Mouse (Mus musculus): ENCODE data around the gene Rnase4. TPM values are rescaled to one million over a fixed set of nuclear protein-coding genes. Genes with fewer than 3 reads are reported as not detected.

Gene Rnase4
- polyA plus RNA-seq, 1 experiment from 2014 or later, result 17.5 TPM

- Histone ChIP-seq H3K4me3 (no peak overlapping the region), H3K36me3 (no peaks in the 10 kb centered on the region), H3K4me1 (replicated peaks) (peaks cover 16% of the 10 kb centered on the region), H3K9me3 (no peaks in the 10 kb centered on the region), H3K27me3 (ENCODE audit: insufficient read depth, poor library complexity, severe bottlenecking) (no peaks in the 10 kb centered on the region), H3K27ac (no peak overlapping the region)
- 86% methylated on average over 4 of the region's 4 CpGs for WGBS
- no peak for DNase-seq (ENCODE audit: low spot score)
Measured at GRCm38 (mm10) chr14:51143287-51143686, 52.4 kb downstream of the Rnase4 start.

DNA sequence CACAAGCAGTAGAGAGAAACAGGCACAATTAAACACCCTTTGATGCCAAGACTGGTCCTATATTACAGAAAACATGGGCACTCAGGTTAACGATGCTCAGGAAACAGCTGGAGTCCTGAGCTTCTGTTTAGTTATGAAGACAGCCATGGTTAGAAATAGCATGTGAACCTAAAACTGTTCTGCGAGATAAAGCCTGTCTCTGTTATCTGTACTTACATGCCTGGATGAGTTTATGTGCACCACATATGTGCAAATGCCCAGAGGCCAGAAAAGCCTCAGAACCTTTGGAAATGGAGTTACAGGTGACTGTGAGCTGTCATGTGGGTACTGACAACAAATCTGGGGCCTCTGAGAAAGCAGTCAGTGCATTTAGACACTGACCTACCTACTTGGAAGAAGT is 53.1 kb downstream of the Rnase4 start:
- 86% methylated on average over 2 of the region's 2 CpGs for WGBS
- H3K27ac ChIP-seq, result no peak overlapping the region
- no peaks in the 10 kb centered on the region for H3K36me3 ChIP-seq

DNA sequence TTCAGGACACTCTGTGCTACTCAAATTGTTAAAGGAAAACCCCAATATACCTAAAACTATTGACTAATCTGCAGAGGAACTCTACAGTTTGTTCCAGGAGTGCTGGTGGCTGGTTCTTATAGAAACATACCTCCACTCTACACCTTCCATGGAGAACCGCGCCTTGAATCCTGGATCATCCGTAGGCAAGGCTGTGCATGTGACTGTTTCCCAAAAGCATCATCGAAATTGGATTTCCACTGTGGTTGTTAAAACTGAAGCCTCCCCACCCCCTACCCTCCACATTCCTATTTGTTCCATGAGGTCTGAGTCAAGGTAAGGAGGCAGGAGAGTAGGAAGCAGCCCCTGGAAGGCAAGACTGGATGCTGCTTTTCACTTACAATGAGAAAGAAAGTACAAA is 53.6 kb downstream of the Rnase4 start:
- H3K4me3 ChIP-seq, result no peak overlapping the region
- no peak for DNase-seq (ENCODE audit: low spot score)
- WGBS, result 92% methylated on average over 4 of the region's 4 CpGs
- H3K9me3 ChIP-seq, result no peaks in the 10 kb centered on the region
- H3K27ac ChIP-seq, result no peak overlapping the region
- peaks cover 16% of the 10 kb centered on the region for H3K4me1 ChIP-seq (replicated peaks)
- no peaks in the 10 kb centered on the region for H3K36me3 ChIP-seq
- H3K27me3 ChIP-seq (ENCODE audit: insufficient read depth, poor library complexity, severe bottlenecking), result no peaks in the 10 kb centered on the region

More for the DNA sequence above, 53.1 kb downstream of the Rnase4 start:
- peaks cover 16% of the 10 kb centered on the region for H3K4me1 ChIP-seq (replicated peaks)
- H3K27me3 ChIP-seq (ENCODE audit: insufficient read depth, poor library complexity, severe bottlenecking), result no peaks in the 10 kb centered on the region
- H3K4me3 ChIP-seq, result no peak overlapping the region
- no peaks in the 10 kb centered on the region for H3K9me3 ChIP-seq
- no peak for DNase-seq (ENCODE audit: low spot score)

- Histone ChIP-seq H3K4me3 (no peak overlapping the region), H3K9me3 (no peaks in the 10 kb centered on the region), H3K27ac (no peak overlapping the region), H3K27me3 (ENCODE audit: insufficient read depth, poor library complexity, severe bottlenecking) (no peaks in the 10 kb centered on the region), H3K4me1 (replicated peaks) (peaks cover 16% of the 10 kb centered on the region), H3K36me3 (no peaks in the 10 kb centered on the region)
- WGBS, result 85% methylated on average over 6 of the region's 6 CpGs
- DNase-seq (ENCODE audit: low spot score), result no peak
Measured at GRCm38 (mm10) chr14:51145521-51145920, 54.6 kb downstream of the Rnase4 start.

GRCm38 (mm10) chr14:51146685-51147084 is 55.8 kb downstream of the Rnase4 start, which contains the start of gene Rnase1:
Rnase1 (minus strand) TSS chr14:51146785.
- Histone ChIP-seq H3K4me3 (no peak within 1 kb of the TSS), H3K4me1 (replicated peaks) (peaks cover 16% of the 10 kb centered on the region), H3K36me3 (no peaks in the 10 kb centered on the region), H3K9me3 (no peaks in the 10 kb centered on the region), H3K27me3 (ENCODE audit: insufficient read depth, poor library complexity, severe bottlenecking) (no peaks in the 10 kb centered on the region), H3K27ac (peak within 1 kb of the TSS; percentile 50; the same call in 1 of the 2 replicates)
- DNase-seq (ENCODE audit: low spot score), result no peak
- WGBS, result 55% methylated on average over 2 of the region's 2 CpGs

DNA sequence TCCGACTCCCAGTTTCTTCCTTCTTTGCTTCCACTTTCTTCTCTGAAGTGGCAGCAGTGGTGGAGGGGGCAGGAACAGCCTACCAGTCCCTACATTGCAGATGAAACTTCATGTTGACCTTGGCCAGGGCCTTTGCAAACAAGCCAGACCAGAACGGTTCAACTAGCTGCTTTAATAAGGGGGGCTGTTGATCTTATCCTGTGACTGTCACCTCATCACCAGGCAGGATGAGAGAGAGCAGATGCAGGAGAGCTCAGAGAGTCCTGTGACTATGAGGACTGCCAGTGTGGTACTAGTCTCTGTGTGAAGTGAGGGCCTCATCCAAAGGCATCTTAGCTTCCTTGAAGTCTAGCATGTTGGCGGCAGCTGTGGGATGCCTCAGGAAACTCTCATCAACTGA is 57.1 kb downstream of the Rnase4 start:
- Histone ChIP-seq H3K4me1 (replicated peaks) (peaks cover 16% of the 10 kb centered on the region), H3K4me3 (no peak overlapping the region), H3K9me3 (no peaks in the 10 kb centered on the region), H3K27me3 (ENCODE audit: insufficient read depth, poor library complexity, severe bottlenecking) (no peaks in the 10 kb centered on the region), H3K27ac (0 out of 2 replicates have a peak overlapping the region, but pooled peaks have one; percentile 1), H3K36me3 (no peaks in the 10 kb centered on the region)
- no peak for DNase-seq (ENCODE audit: low spot score)
- 60% methylated on average over 3 of the region's 3 CpGs for WGBS

DNA sequence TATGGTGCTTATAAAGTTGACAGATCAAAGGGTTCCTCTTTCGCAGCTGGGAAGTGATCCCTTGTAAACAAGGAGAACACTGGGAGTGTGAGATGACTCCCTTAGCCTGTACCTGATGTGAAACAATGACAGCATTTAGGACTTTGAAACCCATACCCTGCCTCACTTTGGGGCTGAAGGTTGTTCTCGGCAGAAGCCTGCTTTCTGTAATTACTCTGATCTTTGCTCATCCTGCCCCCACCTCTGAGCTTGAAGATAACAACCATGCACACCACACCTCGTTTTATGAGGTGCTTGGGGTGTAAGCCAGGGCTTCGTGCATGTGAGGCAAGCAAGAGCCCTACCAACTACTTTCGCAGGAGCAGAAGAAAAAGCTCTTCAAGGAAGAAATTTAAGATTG is 58.3 kb downstream of the Rnase4 start:
- H3K4me3 ChIP-seq, result no peak overlapping the region
- peaks cover 16% of the 10 kb centered on the region for H3K4me1 ChIP-seq (replicated peaks)
- no peaks in the 10 kb centered on the region for H3K36me3 ChIP-seq
- WGBS, result 73% methylated on average over 5 of the region's 5 CpGs
- DNase-seq (ENCODE audit: low spot score), result no peak
- no peak overlapping the region for H3K27ac ChIP-seq
- H3K9me3 ChIP-seq, result no peaks in the 10 kb centered on the region
- H3K27me3 ChIP-seq (ENCODE audit: insufficient read depth, poor library complexity, severe bottlenecking), result no peaks in the 10 kb centered on the region

DNA sequence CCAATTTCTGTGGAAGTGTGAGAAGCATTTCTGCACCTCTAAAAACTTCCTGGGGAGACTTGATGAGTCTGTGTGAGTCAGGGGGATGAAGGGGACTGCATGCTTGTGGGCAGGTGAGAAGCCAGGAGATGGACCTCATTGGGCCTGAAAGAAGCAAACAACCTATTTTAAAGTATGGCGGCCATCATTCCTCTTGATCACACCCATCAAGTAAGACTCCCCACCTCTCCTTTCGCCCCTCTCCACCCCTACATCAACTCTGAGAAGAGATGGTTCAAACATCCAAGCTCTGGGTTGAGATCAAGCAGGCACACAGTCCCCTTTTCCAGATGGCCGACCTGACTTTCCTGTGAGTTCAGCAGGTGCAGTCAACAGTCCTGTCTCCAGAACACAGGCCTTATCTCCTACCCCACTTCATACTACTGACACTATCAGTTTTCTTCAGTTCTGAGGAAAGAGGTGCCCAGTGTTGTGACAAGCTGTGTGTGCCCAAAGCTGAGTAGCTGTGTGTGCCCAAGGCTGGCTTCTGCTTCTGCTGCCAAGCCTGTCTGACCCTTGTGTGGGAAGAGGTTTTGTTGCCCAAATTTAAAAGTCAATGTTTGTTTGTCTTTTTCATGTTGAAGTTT is 59.4 kb downstream of the Rnase4 start:
- H3K27ac ChIP-seq, result no peak overlapping the region
- H3K4me3 ChIP-seq, result no peak overlapping the region
- H3K27me3 ChIP-seq (ENCODE audit: insufficient read depth, poor library complexity, severe bottlenecking), result no peaks in the 10 kb centered on the region
- 92% methylated on average over 3 of the region's 3 CpGs for WGBS
- no peaks in the 10 kb centered on the region for H3K36me3 ChIP-seq
- no peaks in the 10 kb centered on the region for H3K9me3 ChIP-seq
- H3K4me1 ChIP-seq (replicated peaks), result peaks cover 16% of the 10 kb centered on the region
- DNase-seq (ENCODE audit: low spot score), result no peak

GRCm38 (mm10) chr14:51152249-51152870 is 61.5 kb downstream of the Rnase4 start:
- Histone ChIP-seq H3K9me3 (no peaks in the 10 kb centered on the region), H3K27me3 (ENCODE audit: insufficient read depth, poor library complexity, severe bottlenecking) (no peaks in the 10 kb centered on the region), H3K4me3 (no peak overlapping the region), H3K36me3 (no peaks in the 10 kb centered on the region), H3K27ac (no peak overlapping the region), H3K4me1 (replicated peaks) (peaks cover 6% of the 10 kb centered on the region; the same call in 1 of the 2 replicates)
- no peak for DNase-seq (ENCODE audit: low spot score)
- 77% methylated on average over 5 of the region's 5 CpGs for WGBS

Other genes with a start within 250 kb of the Rnase4 start
- gene Tep1, start 220.5 kb upstream of the Rnase4 start, polyA plus RNA-seq (2016; fragmentation: Nextera tagmentation; extraction: Ambion mirVana), result 6.0 and 6.2 TPM in 2 replicates
- 0.09 and 0.20 TPM in 2 replicates for gene Klhl33, start 193.6 kb upstream of the Rnase4 start, polyA plus RNA-seq (2016; fragmentation: Nextera tagmentation; extraction: Ambion mirVana)
- gene Osgep, start 166.2 kb upstream of the Rnase4 start, polyA plus RNA-seq (2016; fragmentation: Nextera tagmentation; extraction: Ambion mirVana), result 164 and 174 TPM in 2 replicates
- gene Apex1, start 166.1 kb upstream of the Rnase4 start, polyA plus RNA-seq (2016; fragmentation: Nextera tagmentation; extraction: Ambion mirVana), result 384 and 423 TPM in 2 replicates
- 59.0 and 63.9 TPM in 2 replicates for gene Pip4p1, start 160.2 kb upstream of the Rnase4 start, polyA plus RNA-seq (2016; fragmentation: Nextera tagmentation; extraction: Ambion mirVana)
- gene Pnp, start 160.0 kb upstream of the Rnase4 start, polyA plus RNA-seq (2016; fragmentation: Nextera tagmentation; extraction: Ambion mirVana), result 72.3 and 83.2 TPM in 2 replicates
- not detected in 2 replicates for gene Gm49342, start 146.6 kb upstream of the Rnase4 start, polyA plus RNA-seq (2016; fragmentation: Nextera tagmentation; extraction: Ambion mirVana)
- gene Pnp2, start 135.1 kb upstream of the Rnase4 start, polyA plus RNA-seq (2016; fragmentation: Nextera tagmentation; extraction: Ambion mirVana), result 0.54 and 0.86 TPM in 2 replicates
- gene Rnase10, start 83.3 kb upstream of the Rnase4 start, polyA plus RNA-seq (2016; fragmentation: Nextera tagmentation; extraction: Ambion mirVana), result 0.10 TPM in 1 of 2 replicates, not detected in the other
- gene Rnase9, start 49.2 kb upstream of the Rnase4 start, polyA plus RNA-seq (2016; fragmentation: Nextera tagmentation; extraction: Ambion mirVana), result not detected in 2 replicates
- gene Rnase11, start 40.9 kb upstream of the Rnase4 start, polyA plus RNA-seq (2016; fragmentation: Nextera tagmentation; extraction: Ambion mirVana), result not detected in 2 replicates
- not detected in 2 replicates for gene Rnase12, start 33.4 kb upstream of the Rnase4 start, polyA plus RNA-seq (2016; fragmentation: Nextera tagmentation; extraction: Ambion mirVana)
- 0.03 TPM in 1 of 2 replicates, not detected in the other for gene Olfr750, start 16.6 kb upstream of the Rnase4 start, polyA plus RNA-seq (2016; fragmentation: Nextera tagmentation; extraction: Ambion mirVana)
- gene Ang, start 73 bp downstream of the Rnase4 start, polyA plus RNA-seq (2016; fragmentation: Nextera tagmentation; extraction: Ambion mirVana), result 3.3 and 4.5 TPM in 2 replicates
- 0.37 TPM in 1 of 2 replicates, not detected in the other for gene Eddm3b, start 23.3 kb downstream of the Rnase4 start, polyA plus RNA-seq (2016; fragmentation: Nextera tagmentation; extraction: Ambion mirVana)
- 0.29 TPM in 1 of 2 replicates, not detected in the other for gene Rnase6, start 32.8 kb downstream of the Rnase4 start, polyA plus RNA-seq (2016; fragmentation: Nextera tagmentation; extraction: Ambion mirVana)
- 0.27 TPM in 1 of 2 replicates, not detected in the other for gene Rnase1, start 55.7 kb downstream of the Rnase4 start, polyA plus RNA-seq (2016; fragmentation: Nextera tagmentation; extraction: Ambion mirVana)
- gene Rnase2b, start 71.2 kb downstream of the Rnase4 start, polyA plus RNA-seq (2016; fragmentation: Nextera tagmentation; extraction: Ambion mirVana), result not detected in 2 replicates
- not detected in 2 replicates for gene Ang2, start 108.1 kb downstream of the Rnase4 start, polyA plus RNA-seq (2016; fragmentation: Nextera tagmentation; extraction: Ambion mirVana)
- not detected in 2 replicates for gene Ear14, start 112.3 kb downstream of the Rnase4 start, polyA plus RNA-seq (2016; fragmentation: Nextera tagmentation; extraction: Ambion mirVana)
- gene Rnase2a, start 165.0 kb downstream of the Rnase4 start, polyA plus RNA-seq (2016; fragmentation: Nextera tagmentation; extraction: Ambion mirVana), result not detected in 2 replicates